Mouse (Mus musculus) megakaryocyte, adult 5-6 weeks (primary cell): ENCODE data around the gene St6galnac3. TPM values are rescaled to one million over a fixed set of nuclear protein-coding genes. Genes with fewer than 3 reads are reported as not detected.

Source experiments
- ATAC-seq: 2 replicates; pipeline ENCODE4 v1.8.0; 2016; ENCODE audit warnings: mild to moderate bottlenecking, inconsistent platforms; ENCODE audit not compliant: poor library complexity, severe bottlenecking
- total RNA-seq, 2 experiments: library from RNA; stranded (forward) in 1 of 2; stranded (reverse) in 1 of 2; fragments of 153-499, 151-499 nt in 1 of 2; fragments of 221-1000, 200-1000 nt in 1 of 2; gene quantifications; 2 replicates each; pipeline versions ENCODE4 v1.2.3 to v1.2.4; 2015 to 2017

Gene St6galnac3
- total RNA-seq, 2 experiments from 2014 or later: 0.16 to 0.18 TPM

GRCm38 (mm10) chr3:153598631-153599030 lies 126.3 kb downstream of the St6galnac3 start:
- no peak for ATAC-seq

GRCm38 (mm10) chr3:153594531-153594930 lies 130.4 kb downstream of the St6galnac3 start:
- no peak for ATAC-seq

GRCm38 (mm10) chr3:153593978-153594377 lies 131.0 kb downstream of the St6galnac3 start:
- ATAC-seq: no peak

- ATAC-seq: no peak
Measured at GRCm38 (mm10) chr3:153593103-153593502, 131.9 kb downstream of the St6galnac3 start.

GRCm38 (mm10) chr3:153587594-153587993 lies 137.4 kb downstream of the St6galnac3 start:
- ATAC-seq: no peak

GRCm38 (mm10) chr3:153584836-153585235 lies 140.1 kb downstream of the St6galnac3 start:
- no peak for ATAC-seq

- no peak for ATAC-seq
Measured at GRCm38 (mm10) chr3:153582065-153582464, 142.9 kb downstream of the St6galnac3 start.

GRCm38 (mm10) chr3:153580625-153581024 lies 144.3 kb downstream of the St6galnac3 start:
- no peak for ATAC-seq

GRCm38 (mm10) chr3:153580136-153580535 lies 144.8 kb downstream of the St6galnac3 start:
- ATAC-seq: no peak

- ATAC-seq: no peak
Measured at GRCm38 (mm10) chr3:153577286-153577685, 147.7 kb downstream of the St6galnac3 start.

GRCm38 (mm10) chr3:153571152-153571551 lies 153.8 kb downstream of the St6galnac3 start:
- no peak for ATAC-seq

GRCm38 (mm10) chr3:153568815-153569214 lies 156.2 kb downstream of the St6galnac3 start:
- no peak for ATAC-seq

- no peak for ATAC-seq
Measured at GRCm38 (mm10) chr3:153567913-153568312, 157.1 kb downstream of the St6galnac3 start.

- no peak for ATAC-seq
Measured at GRCm38 (mm10) chr3:153567512-153567911, 157.5 kb downstream of the St6galnac3 start.

- ATAC-seq: peak; percentile 83
Measured at GRCm38 (mm10) chr3:153566100-153566499, 158.9 kb downstream of the St6galnac3 start.

- ATAC-seq: no peak
Measured at GRCm38 (mm10) chr3:153560897-153561296, 164.1 kb downstream of the St6galnac3 start.

GRCm38 (mm10) chr3:153559586-153559985 lies 165.4 kb downstream of the St6galnac3 start:
- ATAC-seq: no peak

- no peak for ATAC-seq
Measured at GRCm38 (mm10) chr3:153556621-153557020, 168.4 kb downstream of the St6galnac3 start.

GRCm38 (mm10) chr3:153553712-153554111 lies 171.3 kb downstream of the St6galnac3 start:
- no peak for ATAC-seq

- no peak for ATAC-seq
Measured at GRCm38 (mm10) chr3:153553226-153553625, 171.7 kb downstream of the St6galnac3 start.

- no peak for ATAC-seq
Measured at GRCm38 (mm10) chr3:153546936-153547683, 177.9 kb downstream of the St6galnac3 start.

- ATAC-seq: no peak
Measured at GRCm38 (mm10) chr3:153539851-153540250, 185.1 kb downstream of the St6galnac3 start.

- no peak for ATAC-seq
Measured at GRCm38 (mm10) chr3:153538396-153538795, 186.6 kb downstream of the St6galnac3 start.
